Mouse (Mus musculus) liver, embryonic 14.5 days (tissue): ENCODE results near the gene Nek7. TPM values are rescaled to one million over a fixed set of nuclear protein-coding genes. Genes with fewer than 3 reads are reported as not detected.

Experiments
- ATAC-seq: fragments of 200-750 bp; cut with Nextera tagmentation; 2 replicates; pipeline ENCODE4 v1.8.0; 2017; ENCODE audit warnings: moderate number of reproducible peaks, mild to moderate bottlenecking, moderate library complexity; ENCODE audit not compliant: insufficient read depth
- DNase-seq, 3 experiments: peaks; one replicate each; pipeline ENCODE4 v3.0.0-alpha.2; 2012 to 2013; ENCODE audit warnings: low read depth in 3 of 3, low spot score in 3 of 3
- H3K27ac ChIP-seq: fragments of 300-500 bp; sonication (generic); 2 replicates; pipeline ENCODE4 v1.5.1; 2014; ENCODE audit warnings: moderate library complexity, mild to moderate bottlenecking, control low read depth, inconsistent platforms
- H3K27me3 ChIP-seq: fragments of 300-500 bp; sonication (generic); 2 replicates; pipeline ENCODE4 v1.6.1; 2014; ENCODE audit warnings: mild to moderate bottlenecking, low read length, moderate library complexity; ENCODE audit not compliant: control insufficient read depth, insufficient read depth
- H3K36me3 ChIP-seq: fragments of 300-500 bp; sonication (generic); replicated peaks from 2 replicates; pipeline ENCODE4 v1.6.1; 2014; ENCODE audit warnings: low read depth; ENCODE audit not compliant: control insufficient read depth, insufficient read depth
- H3K4me1 ChIP-seq, 2 experiments: fragments of 200-500 bp in 1 of 2; fragments of 300-500 bp in 1 of 2; sonication (generic) in 1 of 2; replicated peaks; 2 replicates each; pipeline ENCODE4 v1.6.1; 2012 to 2014; ENCODE audit warnings: antibody characterized with exemption in 1 of 2, inconsistent platforms in 1 of 2, low read length in 1 of 2; ENCODE audit not compliant: control insufficient read depth in 2 of 2, insufficient read depth in 2 of 2
- H3K4me2 ChIP-seq: fragments of 300-500 bp; sonication (generic); 2 replicates; pipeline ENCODE4 v1.6.1; 2014; ENCODE audit warnings: low read depth, mild to moderate bottlenecking, control low read depth, moderate library complexity
- H3K4me3 ChIP-seq, 2 experiments: fragments of 200-500 bp in 1 of 2; fragments of 300-500 bp in 1 of 2; sonication (generic) in 1 of 2; 2 replicates each; pipeline ENCODE4 v1.5.1; 2012 to 2014; ENCODE audit warnings: low read depth in 2 of 2, low read length in 2 of 2, mild to moderate bottlenecking in 2 of 2, control low read depth in 1 of 2, inconsistent platforms in 1 of 2, moderate library complexity in 1 of 2; ENCODE audit not compliant: insufficient read depth in 1 of 2
- H3K9ac ChIP-seq: fragments of 300-500 bp; sonication (generic); replicated peaks from 2 replicates; pipeline ENCODE4 v1.6.1; 2014; ENCODE audit warnings: mild to moderate bottlenecking, control low read depth, moderate library complexity
- H3K9me3 ChIP-seq: fragments of 300-500 bp; sonication (generic); 2 replicates; pipeline ENCODE4 v1.6.1; 2016; ENCODE audit warnings: low read length, mixed read lengths; ENCODE audit not compliant: control insufficient read depth
- CTCF ChIP-seq: IDR thresholded peaks from 2 replicates; pipeline ENCODE4 v1.5.1; 2016; ENCODE audit warnings: antibody characterized with exemption, low read depth, control low read depth
- EP300 ChIP-seq: IDR thresholded peaks from 2 replicates; pipeline ENCODE4 v1.6.1; 2016; ENCODE audit warnings: antibody characterized with exemption, low read depth
- WGBS: fragments of 180-500 bp; shearing (Covaris S2); extraction: QIAGEN DNeasy Blood & Tissue Kit; methylation state at CpG from one replicate; pipeline ENCODE4 v1.1.7; 2014; ENCODE audit not compliant: insufficient replicate concordance; 5-methylcytosine and 5-hydroxymethylcytosine counted together
- polyA plus RNA-seq, 2 experiments: library from polyadenylated mRNA; depleted of rRNA in 1 of 2; stranded (reverse) in 1 of 2; unstranded in 1 of 2; fragments of >200 nt; fragmentation: Nextera tagmentation in 1 of 2; extraction: Ambion mirVana in 1 of 2; gene quantifications; 2 replicates each; pipeline versions ENCODE4 v1.2.1 to v1.2.3; 2012 to 2014

Gene Nek7
- polyA plus RNA-seq, 2 experiments: 5.5 to 13.2 TPM

DNA sequence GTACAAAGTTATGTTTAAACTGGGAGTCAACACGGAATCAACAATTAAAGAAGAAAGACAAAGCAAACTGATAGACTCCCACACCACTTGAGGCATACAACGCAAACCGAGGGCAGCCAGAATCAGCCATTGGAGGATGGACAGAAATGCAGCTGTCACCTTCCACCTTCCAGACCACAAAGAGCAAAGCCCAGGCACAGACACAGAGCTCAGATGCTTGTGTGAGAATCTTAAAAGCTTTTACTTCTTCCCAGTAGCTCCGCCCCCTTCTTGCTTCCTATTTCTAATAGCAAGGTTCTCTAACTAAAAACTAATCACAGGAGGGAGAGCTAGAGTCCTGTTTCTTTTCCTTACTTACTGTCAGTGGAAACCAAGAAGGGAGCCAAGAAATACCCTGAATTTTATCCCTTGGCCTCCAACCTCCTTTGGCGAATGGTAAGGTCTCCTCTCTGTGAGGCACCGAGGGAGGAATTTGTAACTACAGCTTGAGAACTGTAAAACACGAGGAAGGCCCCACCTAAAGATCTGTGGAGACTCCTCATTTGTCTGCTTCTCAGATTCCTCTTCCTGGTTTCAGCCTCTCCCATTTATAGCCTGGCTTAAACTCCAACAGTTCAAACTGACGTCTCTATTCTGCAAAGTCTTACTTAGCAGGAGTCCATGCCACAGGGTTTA is 78.3 kb downstream of the Nek7 start:
- H3K27me3 ChIP-seq: no peaks in the 10 kb centered on the region
- no peak for TF ChIP-seq CTCF

DNA sequence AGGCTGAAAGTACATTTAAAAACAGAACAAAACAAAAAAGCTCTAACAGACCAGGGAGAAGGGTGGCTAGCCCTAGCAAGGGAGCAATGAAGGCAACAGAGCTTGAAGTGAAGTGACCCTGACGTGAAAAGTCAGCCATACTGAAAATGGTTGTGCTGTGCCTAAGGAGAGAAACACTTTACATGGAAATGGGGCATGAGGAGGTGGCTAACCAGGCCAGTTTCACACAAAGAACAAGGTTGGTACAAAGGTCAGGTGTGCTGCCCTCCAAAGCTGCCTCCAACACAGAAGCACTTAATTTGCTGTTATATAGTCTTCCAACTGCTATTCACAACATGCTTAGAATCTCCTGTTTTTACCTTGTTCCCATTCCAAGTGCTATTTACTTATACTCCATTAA is 80.2 kb downstream of the Nek7 start:
- Histone ChIP-seq H3K36me3 (no peaks in the 10 kb centered on the region), H3K9ac (no peak overlapping the region), H3K4me2 (no peak overlapping the region), H3K4me3 (no peak overlapping the region), H3K27ac (no peak overlapping the region), H3K4me1 (no peaks in the 10 kb centered on the region), H3K9me3 (no peaks in the 10 kb centered on the region), H3K27me3 (no peaks in the 10 kb centered on the region)
- DNase-seq: no peak
- WGBS: 78% methylated on average over 1 of the region's 1 CpGs
- no peak for ATAC-seq
- TF ChIP-seq EP300 (no peak), CTCF (no peak)

More for the DNA sequence above, 78.3 kb downstream of the Nek7 start:
- H3K9me3 ChIP-seq: no peaks in the 10 kb centered on the region
- 55% methylated on average over 8 of the region's 8 CpGs for WGBS
- no peak overlapping the region for H3K4me3 ChIP-seq
- no peaks in the 10 kb centered on the region for H3K4me1 ChIP-seq
- H3K9ac ChIP-seq: no peak overlapping the region
- H3K27ac ChIP-seq: no peak overlapping the region
- ATAC-seq: no peak
- no peaks in the 10 kb centered on the region for H3K36me3 ChIP-seq
- DNase-seq: no peak
- H3K4me2 ChIP-seq: no peak overlapping the region

DNA sequence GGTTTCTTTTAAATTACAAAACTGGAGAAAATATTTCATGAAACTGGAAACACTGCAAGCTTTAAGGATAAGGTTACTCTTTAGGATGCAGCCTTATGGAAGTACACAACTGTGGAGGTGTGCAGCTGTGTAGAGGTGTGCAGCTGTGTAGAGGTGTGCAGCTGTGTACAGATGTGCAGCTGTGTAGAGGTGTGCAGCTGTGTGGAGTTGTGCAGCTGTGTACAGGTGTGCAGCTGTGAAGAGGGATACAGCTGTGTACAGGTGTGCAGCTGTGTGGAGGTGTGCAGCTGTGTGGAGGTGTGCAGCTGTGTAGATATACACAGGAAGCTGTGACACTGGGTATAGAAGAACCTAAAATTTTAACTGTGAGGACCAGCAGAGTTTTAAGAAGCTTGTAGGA is 81.7 kb downstream of the Nek7 start:
- Histone ChIP-seq H3K4me2 (no peak overlapping the region), H3K9ac (no peak overlapping the region), H3K27ac (no peak overlapping the region), H3K27me3 (no peaks in the 10 kb centered on the region), H3K4me1 (no peaks in the 10 kb centered on the region), H3K36me3 (no peaks in the 10 kb centered on the region), H3K9me3 (no peaks in the 10 kb centered on the region), H3K4me3 (no peak overlapping the region)
- DNase-seq (no peak), ATAC-seq (no peak)
- TF ChIP-seq CTCF (no peak), EP300 (no peak)

DNA sequence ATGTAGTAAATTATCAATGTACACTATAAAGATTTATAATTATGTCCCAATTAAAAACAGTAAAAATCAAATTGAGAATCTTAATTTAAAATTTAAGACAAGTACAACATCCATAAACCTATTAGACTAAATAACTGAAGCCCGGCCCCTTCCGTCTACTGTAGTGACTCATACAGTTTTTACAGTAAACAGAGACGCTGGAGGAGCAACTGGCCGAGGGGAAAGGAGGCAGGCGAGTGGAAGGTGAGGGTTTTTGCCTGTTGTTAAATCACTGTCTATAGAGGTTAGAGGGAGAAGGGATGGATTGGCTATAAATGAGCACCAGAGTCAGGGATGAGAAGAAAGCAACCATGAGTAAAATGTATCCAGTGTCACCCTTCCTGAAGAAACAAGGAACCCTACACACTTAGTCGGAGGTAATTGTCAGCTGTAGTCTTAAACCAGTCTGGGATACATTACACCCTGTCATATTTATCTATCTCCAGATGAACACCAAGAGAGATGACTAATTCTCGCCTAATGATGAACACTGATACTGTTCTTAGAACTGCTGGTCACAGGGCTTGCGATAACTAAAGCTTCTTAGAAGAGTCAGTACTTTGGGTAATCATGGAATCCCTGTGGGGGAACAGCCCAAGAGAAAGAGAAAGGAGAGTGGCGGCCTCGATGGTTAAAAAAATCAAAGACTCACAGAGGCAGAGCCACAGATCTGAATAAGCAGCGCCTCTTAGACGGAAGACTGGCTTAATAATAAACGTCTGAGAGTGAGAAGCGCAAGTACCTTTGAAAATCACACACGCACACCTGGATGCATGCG is 84.0 kb downstream of the Nek7 start:
- H3K27ac ChIP-seq: no peak overlapping the region
- H3K36me3 ChIP-seq: no peaks in the 10 kb centered on the region
- DNase-seq (no peak), ATAC-seq (no peak)
- no peak overlapping the region for H3K4me3 ChIP-seq
- H3K4me2 ChIP-seq: no peak overlapping the region
- H3K27me3 ChIP-seq: no peaks in the 10 kb centered on the region
- H3K9me3 ChIP-seq: no peaks in the 10 kb centered on the region
- no peak overlapping the region for H3K9ac ChIP-seq
- TF ChIP-seq EP300: no peak
- no peak for TF ChIP-seq CTCF
- H3K4me1 ChIP-seq: no peaks in the 10 kb centered on the region
- WGBS: 75% methylated on average over 16 of the region's 16 CpGs

DNA sequence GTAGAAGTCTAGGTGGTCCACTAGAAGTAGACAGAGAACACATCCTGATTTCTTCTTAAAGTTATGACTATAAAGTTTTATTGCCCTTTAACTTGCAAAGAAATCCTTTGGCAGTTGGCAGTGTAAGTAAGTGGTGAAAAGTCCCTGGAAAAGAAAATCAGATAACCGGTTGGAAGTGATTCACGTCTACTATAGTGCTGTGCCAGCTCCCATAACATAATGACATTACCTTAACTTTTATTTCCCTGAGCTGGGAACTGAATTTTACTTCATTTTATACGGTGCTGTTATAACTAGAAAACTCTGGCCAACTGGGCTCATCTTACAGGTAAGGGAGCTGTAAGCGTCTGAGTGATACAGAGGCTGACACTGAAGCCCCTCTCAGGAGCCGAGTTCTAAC is 89.3 kb downstream of the Nek7 start:
- ATAC-seq (no peak), DNase-seq (no peak)
- no peak overlapping the region for H3K9ac ChIP-seq
- no peaks in the 10 kb centered on the region for H3K4me1 ChIP-seq
- no peaks in the 10 kb centered on the region for H3K9me3 ChIP-seq
- no peaks in the 10 kb centered on the region for H3K27me3 ChIP-seq
- no peak for TF ChIP-seq CTCF
- TF ChIP-seq EP300: no peak
- H3K36me3 ChIP-seq: no peaks in the 10 kb centered on the region
- no peak overlapping the region for H3K4me2 ChIP-seq
- 73% methylated on average over 5 of the region's 5 CpGs for WGBS
- no peak overlapping the region for H3K4me3 ChIP-seq
- no peak overlapping the region for H3K27ac ChIP-seq
